Mouse (Mus musculus): Measurements from ENCODE around the gene Ttll11. TPM values are rescaled to one million over a fixed set of nuclear protein-coding genes. Genes with fewer than 3 reads are reported as not detected.

The Ttll11 gene
- polyA plus RNA-seq, 1 experiment from 2014 or later: 1.5 TPM

GRCm38 (mm10) chr2:35930498-35931149 is 49.1 kb downstream of the Ttll11 start:
- H3K9me3 ChIP-seq (replicated peaks): no peaks in the 10 kb centered on the region
- H3K27me3 ChIP-seq (replicated peaks): no peaks in the 10 kb centered on the region
- no peak overlapping the region for H3K4me2 ChIP-seq
- WGBS: 34% methylated on average over 11 of the region's 11 CpGs
- no peak for ATAC-seq (ENCODE audit: insufficient number of reproducible peaks, low FRiP score)
- H3K36me3 ChIP-seq: no peaks in the 10 kb centered on the region
- H3K9ac ChIP-seq: no peak overlapping the region
- H3K4me3 ChIP-seq: no peak overlapping the region
- no peak overlapping the region for H3K27ac ChIP-seq (ENCODE audit: poor library complexity, severe bottlenecking)
- H3K4me1 ChIP-seq (replicated peaks): peaks cover 11% of the 10 kb centered on the region

- no peaks in the 10 kb centered on the region for H3K36me3 ChIP-seq
- no peaks in the 10 kb centered on the region for H3K27me3 ChIP-seq (replicated peaks)
- H3K4me2 ChIP-seq: no peak overlapping the region; the same call in 1 of the 2 replicates
- no peak overlapping the region for H3K9ac ChIP-seq
- peak; percentile 22; the same call in 1 of the 2 replicates for ATAC-seq (ENCODE audit: insufficient number of reproducible peaks, low FRiP score)
- no peaks in the 10 kb centered on the region for H3K9me3 ChIP-seq (replicated peaks)
- H3K4me1 ChIP-seq (replicated peaks): peaks cover 11% of the 10 kb centered on the region
- 26% methylated on average over 6 of the region's 6 CpGs for WGBS
- H3K4me3 ChIP-seq: no peak overlapping the region
- H3K27ac ChIP-seq (ENCODE audit: poor library complexity, severe bottlenecking): 0 out of 2 replicates have a peak overlapping the region, but pooled peaks have one; percentile 6
These were observed 51.6 kb downstream of the Ttll11 start for GRCm38 (mm10) chr2:35928133-35928532.

- no peak overlapping the region for H3K27ac ChIP-seq (ENCODE audit: poor library complexity, severe bottlenecking)
- no peak overlapping the region for H3K4me3 ChIP-seq
- no peaks in the 10 kb centered on the region for H3K36me3 ChIP-seq
- no peaks in the 10 kb centered on the region for H3K9me3 ChIP-seq (replicated peaks)
- no peak for ATAC-seq (ENCODE audit: insufficient number of reproducible peaks, low FRiP score)
- no peaks in the 10 kb centered on the region for H3K27me3 ChIP-seq (replicated peaks)
- H3K9ac ChIP-seq: no peak overlapping the region
- H3K4me2 ChIP-seq: no peak overlapping the region
- peaks cover 11% of the 10 kb centered on the region for H3K4me1 ChIP-seq (replicated peaks)
- WGBS: 72% methylated on average over 4 of the region's 4 CpGs
These were observed 54.8 kb downstream of the Ttll11 start for GRCm38 (mm10) chr2:35924947-35925346.

- no peak overlapping the region for H3K27ac ChIP-seq (ENCODE audit: poor library complexity, severe bottlenecking)
- WGBS: 79% methylated on average over 3 of the region's 3 CpGs
- no peaks in the 10 kb centered on the region for H3K27me3 ChIP-seq (replicated peaks)
- no peak overlapping the region for H3K4me2 ChIP-seq
- no peaks in the 10 kb centered on the region for H3K36me3 ChIP-seq
- H3K9me3 ChIP-seq (replicated peaks): no peaks in the 10 kb centered on the region
- H3K4me1 ChIP-seq (replicated peaks): peaks cover 2% of the 10 kb centered on the region
- no peak overlapping the region for H3K4me3 ChIP-seq
- ATAC-seq (ENCODE audit: insufficient number of reproducible peaks, low FRiP score): no peak
- no peak overlapping the region for H3K9ac ChIP-seq
These were observed 56.8 kb downstream of the Ttll11 start for GRCm38 (mm10) chr2:35922956-35923355.

- no peaks in the 10 kb centered on the region for H3K36me3 ChIP-seq
- ATAC-seq (ENCODE audit: insufficient number of reproducible peaks, low FRiP score): no peak
- H3K27ac ChIP-seq (ENCODE audit: poor library complexity, severe bottlenecking): no peak overlapping the region
- no peak overlapping the region for H3K9ac ChIP-seq
- peaks cover 26% of the 10 kb centered on the region for H3K4me1 ChIP-seq (replicated peaks)
- no peak overlapping the region for H3K4me2 ChIP-seq
- no peaks in the 10 kb centered on the region; the same call in 1 of the 2 replicates for H3K9me3 ChIP-seq (replicated peaks)
- no peak overlapping the region for H3K4me3 ChIP-seq
- no peaks in the 10 kb centered on the region for H3K27me3 ChIP-seq (replicated peaks)
- WGBS: 47% methylated on average over 4 of the region's 4 CpGs
These were observed 67.6 kb downstream of the Ttll11 start for GRCm38 (mm10) chr2:35912090-35912489.

GRCm38 (mm10) chr2:35911675-35912074 is 68.0 kb downstream of the Ttll11 start:
- no peaks in the 10 kb centered on the region; the same call in 1 of the 2 replicates for H3K9me3 ChIP-seq (replicated peaks)
- WGBS: 48% methylated on average over 1 of the region's 1 CpGs
- H3K27me3 ChIP-seq (replicated peaks): no peaks in the 10 kb centered on the region
- ATAC-seq (ENCODE audit: insufficient number of reproducible peaks, low FRiP score): no peak
- H3K4me3 ChIP-seq: no peak overlapping the region
- H3K4me2 ChIP-seq: no peak overlapping the region
- no peaks in the 10 kb centered on the region for H3K36me3 ChIP-seq
- H3K27ac ChIP-seq (ENCODE audit: poor library complexity, severe bottlenecking): no peak overlapping the region
- peaks cover 30% of the 10 kb centered on the region for H3K4me1 ChIP-seq (replicated peaks)
- H3K9ac ChIP-seq: no peak overlapping the region

- Histone ChIP-seq H3K9ac (no peak overlapping the region), H3K27ac (ENCODE audit: poor library complexity, severe bottlenecking) (no peak overlapping the region), H3K36me3 (no peaks in the 10 kb centered on the region), H3K9me3 (replicated peaks) (no peaks in the 10 kb centered on the region; the same call in 1 of the 2 replicates), H3K4me3 (no peak overlapping the region), H3K4me2 (no peak overlapping the region), H3K4me1 (replicated peaks) (peaks cover 38% of the 10 kb centered on the region), H3K27me3 (replicated peaks) (no peaks in the 10 kb centered on the region)
- no peak for ATAC-seq (ENCODE audit: insufficient number of reproducible peaks, low FRiP score)
- 67% methylated on average over 9 of the region's 9 CpGs for WGBS
These were observed 69.0 kb downstream of the Ttll11 start for GRCm38 (mm10) chr2:35910740-35911139.

GRCm38 (mm10) chr2:35909353-35909752 is 70.4 kb downstream of the Ttll11 start:
- no peaks in the 10 kb centered on the region; the same call in 1 of the 2 replicates for H3K9me3 ChIP-seq (replicated peaks)
- no peak overlapping the region for H3K27ac ChIP-seq (ENCODE audit: poor library complexity, severe bottlenecking)
- ATAC-seq (ENCODE audit: insufficient number of reproducible peaks, low FRiP score): no peak
- WGBS: 90% methylated on average over 4 of the region's 4 CpGs
- H3K9ac ChIP-seq: no peak overlapping the region
- no peak overlapping the region for H3K4me2 ChIP-seq
- no peaks in the 10 kb centered on the region for H3K36me3 ChIP-seq
- H3K4me1 ChIP-seq (replicated peaks): peaks cover 45% of the 10 kb centered on the region
- no peaks in the 10 kb centered on the region for H3K27me3 ChIP-seq (replicated peaks)
- no peak overlapping the region for H3K4me3 ChIP-seq

GRCm38 (mm10) chr2:35907578-35907977 is 72.1 kb downstream of the Ttll11 start:
- Histone ChIP-seq H3K27ac (ENCODE audit: poor library complexity, severe bottlenecking) (no peak overlapping the region), H3K4me1 (replicated peaks) (peaks cover 41% of the 10 kb centered on the region), H3K4me3 (no peak overlapping the region), H3K36me3 (no peaks in the 10 kb centered on the region), H3K4me2 (no peak overlapping the region), H3K27me3 (replicated peaks) (no peaks in the 10 kb centered on the region), H3K9me3 (replicated peaks) (no peaks in the 10 kb centered on the region; the same call in 1 of the 2 replicates), H3K9ac (no peak overlapping the region)
- WGBS: 78% methylated on average over 6 of the region's 6 CpGs
- ATAC-seq (ENCODE audit: insufficient number of reproducible peaks, low FRiP score): no peak

- WGBS: 4% methylated on average over 11 of the region's 11 CpGs
These were observed 73.4 kb downstream of the Ttll11 start for GRCm38 (mm10) chr2:35906174-35906798.

GRCm38 (mm10) chr2:35900845-35901244 is 78.9 kb downstream of the Ttll11 start:
- H3K27me3 ChIP-seq (replicated peaks): no peaks in the 10 kb centered on the region
- H3K4me1 ChIP-seq (replicated peaks): peaks cover 40% of the 10 kb centered on the region
- 39% methylated on average over 2 of the region's 2 CpGs for WGBS
- H3K9ac ChIP-seq: no peak overlapping the region
- no peak overlapping the region for H3K4me2 ChIP-seq
- no peak for ATAC-seq (ENCODE audit: insufficient number of reproducible peaks, low FRiP score)
- H3K36me3 ChIP-seq: no peaks in the 10 kb centered on the region
- no peaks in the 10 kb centered on the region for H3K9me3 ChIP-seq (replicated peaks)
- H3K4me3 ChIP-seq: no peak overlapping the region
- no peak overlapping the region for H3K27ac ChIP-seq (ENCODE audit: poor library complexity, severe bottlenecking)

More at GRCm38 (mm10) chr2:35906174-35906798, 73.4 kb downstream of the Ttll11 start:
- ATAC-seq (ENCODE audit: insufficient number of reproducible peaks, low FRiP score): peak; percentile 46; the same call in 1 of the 2 replicates
- H3K9me3 ChIP-seq (replicated peaks): no peaks in the 10 kb centered on the region; the same call in 1 of the 2 replicates
- H3K4me2 ChIP-seq: peak overlapping the region; percentile 31; the same call in 1 of the 2 replicates
- peaks cover 31% of the 10 kb centered on the region for H3K4me1 ChIP-seq (replicated peaks)
- H3K27ac ChIP-seq (ENCODE audit: poor library complexity, severe bottlenecking): no peak overlapping the region
- H3K9ac ChIP-seq: no peak overlapping the region
- no peaks in the 10 kb centered on the region for H3K36me3 ChIP-seq
- H3K27me3 ChIP-seq (replicated peaks): no peaks in the 10 kb centered on the region
- no peak overlapping the region for H3K4me3 ChIP-seq
